Mouse (Mus musculus) liver, postnatal 0 days (tissue): Measurements from ENCODE around the gene Chrnb1. TPM values are rescaled to one million over a fixed set of nuclear protein-coding genes. Genes with fewer than 3 reads are reported as not detected.

ENCODE experiments used
- ATAC-seq: fragments of 200-750 bp; cut with Nextera tagmentation; 2 replicates; pipeline ENCODE4 v1.8.0; 2017; ENCODE audit warnings: mild to moderate bottlenecking, moderate library complexity
- DNase-seq: peaks from one replicate; pipeline ENCODE4 v3.0.0-alpha.2; 2016
- H3K27ac ChIP-seq: fragments of 300-500 bp; sonication (generic); 2 replicates; pipeline ENCODE4 v1.5.1; 2014; ENCODE audit warnings: antibody characterized with exemption, moderate library complexity, mild to moderate bottlenecking, low read depth
- H3K27me3 ChIP-seq: fragments of 300-500 bp; sonication (generic); 2 replicates; pipeline ENCODE4 v1.6.1; 2014; ENCODE audit warnings: low read length, control low read depth, mixed read lengths; ENCODE audit not compliant: insufficient read depth
- H3K36me3 ChIP-seq: fragments of 300-500 bp; sonication (generic); replicated peaks from 2 replicates; pipeline ENCODE4 v1.6.1; 2014; ENCODE audit warnings: mild to moderate bottlenecking, control low read depth, low read length, moderate library complexity, mixed read lengths; ENCODE audit not compliant: insufficient read depth
- H3K4me1 ChIP-seq: fragments of 300-500 bp; sonication (generic); 2 replicates; pipeline ENCODE4 v1.6.1; 2014; ENCODE audit warnings: antibody characterized with exemption, mild to moderate bottlenecking, control low read depth; ENCODE audit not compliant: insufficient read depth
- H3K4me2 ChIP-seq: fragments of 300-500 bp; sonication (generic); 2 replicates; pipeline ENCODE4 v1.6.1; 2014; ENCODE audit warnings: low read depth, mild to moderate bottlenecking, low read length, moderate library complexity, mixed read lengths
- H3K4me3 ChIP-seq: fragments of 300-500 bp; sonication (generic); 2 replicates; pipeline ENCODE4 v1.5.1; 2014; ENCODE audit warnings: low read depth, low read length
- H3K9ac ChIP-seq: fragments of 300-500 bp; sonication (generic); replicated peaks from 2 replicates; pipeline ENCODE4 v1.6.1; 2014; ENCODE audit warnings: mild to moderate bottlenecking, moderate library complexity
- H3K9me3 ChIP-seq: fragments of 300-500 bp; sonication (generic); 2 replicates; pipeline ENCODE4 v1.6.1; 2016; ENCODE audit warnings: mild to moderate bottlenecking, control low read depth, low read length, mixed read lengths
- CTCF ChIP-seq: sonication (generic); IDR thresholded peaks from 2 replicates; pipeline ENCODE4 v1.5.1; 2016; ENCODE audit warnings: antibody characterized with exemption, low read depth
- EP300 ChIP-seq: IDR thresholded peaks from 2 replicates; pipeline ENCODE4 v1.6.1; 2016; ENCODE audit warnings: antibody characterized with exemption, low read depth, mild to moderate bottlenecking
- WGBS: fragments of 180-500 bp; shearing (Covaris S2); extraction: QIAGEN DNeasy Blood & Tissue Kit; methylation state at CpG from one replicate; pipeline ENCODE4 v1.1.7; 2014; ENCODE audit not compliant: insufficient replicate concordance; 5-methylcytosine and 5-hydroxymethylcytosine counted together
- polyA plus RNA-seq: library from polyadenylated mRNA; unstranded; fragments of >200 nt; fragmentation: Nextera tagmentation; extraction: Ambion mirVana; gene quantifications from 2 replicates; pipeline ENCODE4 v1.2.1, GENCODE M21; 2015

Chrnb1 gene
- polyA plus RNA-seq, 1 experiment from 2014 or later: 0.73 TPM

- H3K36me3 ChIP-seq: 0 out of 2 replicates have a peak, but pooled peaks cover 4% of the 10 kb centered on the region
- H3K4me3 ChIP-seq: no peak overlapping the region
- ATAC-seq (no peak), DNase-seq (no peak)
- 36% methylated on average over 4 of the region's 4 CpGs for WGBS
- no peaks in the 10 kb centered on the region for H3K9me3 ChIP-seq
- no peak overlapping the region for H3K27ac ChIP-seq
- H3K9ac ChIP-seq: no peak overlapping the region
- H3K27me3 ChIP-seq: peaks cover 39% of the 10 kb centered on the region
- no peak for TF ChIP-seq EP300
- no peak for TF ChIP-seq CTCF
- peaks cover 46% of the 10 kb centered on the region for H3K4me1 ChIP-seq
- no peak overlapping the region for H3K4me2 ChIP-seq
Measured at GRCm38 (mm10) chr11:69835966-69836335, 40.2 kb upstream of the Chrnb1 start.

- Histone ChIP-seq H3K9ac (no peak overlapping the region), H3K36me3 (0 out of 2 replicates have a peak, but pooled peaks cover 4% of the 10 kb centered on the region), H3K4me1 (peaks cover 46% of the 10 kb centered on the region), H3K9me3 (no peaks in the 10 kb centered on the region), H3K27me3 (peaks cover 39% of the 10 kb centered on the region), H3K27ac (no peak overlapping the region), H3K4me3 (no peak overlapping the region), H3K4me2 (no peak overlapping the region)
- DNase-seq: no peak
- ATAC-seq: no peak
- WGBS: 28% methylated on average over 9 of the region's 9 CpGs
- TF ChIP-seq EP300: no peak
Measured at GRCm38 (mm10) chr11:69835326-69835965, 39.7 kb upstream of the Chrnb1 start.

- Histone ChIP-seq H3K27me3 (peaks cover 39% of the 10 kb centered on the region), H3K9ac (peak overlapping the region; percentile 62), H3K4me3 (peak overlapping the region; percentile 40), H3K4me1 (peaks cover 35% of the 10 kb centered on the region), H3K27ac (no peak overlapping the region), H3K9me3 (no peaks in the 10 kb centered on the region), H3K36me3 (0 out of 2 replicates have a peak, but pooled peaks cover 2% of the 10 kb centered on the region), H3K4me2 (peak overlapping the region; percentile 81)
- ATAC-seq: peak; percentile 12
- DNase-seq: peak; percentile 74
- TF ChIP-seq EP300 (no peak), CTCF (no peak)
- 6% methylated on average over 34 of the region's 48 CpGs for WGBS
Measured at GRCm38 (mm10) chr11:69834001-69834549, 38.3 kb upstream of the Chrnb1 start.

DNA sequence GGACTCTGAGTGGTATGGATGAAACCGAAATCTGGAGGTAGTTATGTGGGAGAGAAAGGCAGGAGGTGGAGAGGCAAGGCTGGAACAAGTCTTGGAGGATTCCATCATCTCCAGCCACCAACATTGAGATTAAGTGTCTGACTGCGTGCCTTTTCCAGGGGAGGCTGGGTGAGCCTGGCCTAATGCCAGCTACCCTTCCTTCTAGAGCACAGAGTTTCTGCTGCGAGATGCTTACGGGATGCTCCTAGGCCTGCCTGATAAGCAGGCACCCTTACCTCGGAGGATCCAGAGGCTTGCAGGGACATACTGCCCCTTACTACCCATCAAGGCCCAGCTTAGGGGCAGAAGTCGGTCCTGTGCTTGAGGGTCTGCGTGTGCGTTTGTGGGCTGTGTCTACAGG, 37.8 kb upstream of the Chrnb1 start:
- H3K9me3 ChIP-seq: no peaks in the 10 kb centered on the region
- 43% methylated on average over 8 of the region's 8 CpGs for whole genome bisulfite sequencing
- H3K4me3 ChIP-seq: peak overlapping the region; percentile 40
- TF ChIP-seq EP300: no peak
- no peak for TF ChIP-seq CTCF
- peaks cover 31% of the 10 kb centered on the region for H3K4me1 ChIP-seq
- DNase-seq (no peak), ATAC-seq (no peak)
- peaks cover 39% of the 10 kb centered on the region for H3K27me3 ChIP-seq
- H3K4me2 ChIP-seq: peak overlapping the region; percentile 81
- H3K9ac ChIP-seq: peak overlapping the region; percentile 62
- H3K27ac ChIP-seq: no peak overlapping the region
- H3K36me3 ChIP-seq: 0 out of 2 replicates have a peak, but pooled peaks cover 2% of the 10 kb centered on the region

DNA sequence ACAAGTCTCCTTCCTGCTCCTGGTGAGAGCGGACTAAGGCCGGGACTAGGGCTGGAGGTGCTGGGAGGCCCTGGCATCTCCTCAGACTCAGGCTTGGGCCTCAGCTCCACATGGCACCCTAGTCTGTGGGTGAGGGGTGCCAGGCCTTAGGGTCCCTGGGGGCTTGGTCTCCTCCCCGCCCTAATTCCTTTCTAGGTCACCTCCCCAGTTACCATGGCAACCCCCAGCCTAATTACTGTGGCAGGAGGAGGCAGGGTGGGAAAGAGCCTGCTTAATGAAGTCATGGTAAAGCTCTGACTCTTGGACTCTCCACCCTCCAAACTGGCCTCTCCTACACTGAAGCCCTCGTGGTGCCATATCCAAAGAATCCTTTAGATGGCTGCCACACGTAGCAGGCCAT, 33.1 kb upstream of the Chrnb1 start:
- H3K4me1 ChIP-seq: peaks cover 6% of the 10 kb centered on the region
- 83% methylated on average over 5 of the region's 5 CpGs for WGBS
- H3K9me3 ChIP-seq: no peaks in the 10 kb centered on the region
- no peak for ATAC-seq
- H3K9ac ChIP-seq: no peak overlapping the region
- TF ChIP-seq CTCF (no peak), EP300 (no peak)
- no peak overlapping the region for H3K27ac ChIP-seq
- H3K4me2 ChIP-seq: no peak overlapping the region
- no peak for DNase-seq
- 0 out of 2 replicates have a peak, but pooled peaks cover 2% of the 10 kb centered on the region for H3K36me3 ChIP-seq
- no peak overlapping the region for H3K4me3 ChIP-seq
- peaks cover 6% of the 10 kb centered on the region; the same call in 1 of the 2 replicates for H3K27me3 ChIP-seq

- no peak for TF ChIP-seq CTCF
- no peak for TF ChIP-seq EP300
- ATAC-seq (no peak), DNase-seq (no peak)
- Histone ChIP-seq H3K9me3 (no peaks in the 10 kb centered on the region), H3K9ac (no peak overlapping the region), H3K4me1 (no peaks in the 10 kb centered on the region), H3K4me2 (no peak overlapping the region), H3K27me3 (no peaks in the 10 kb centered on the region), H3K4me3 (no peak overlapping the region), H3K27ac (no peak overlapping the region), H3K36me3 (no peaks in the 10 kb centered on the region)
- 69% methylated on average over 2 of the region's 2 CpGs for WGBS
Measured at GRCm38 (mm10) chr11:69823456-69823855, 27.7 kb upstream of the Chrnb1 start.
